Mouse (Mus musculus) retina, postnatal 7 days (tissue): Measurements from ENCODE around the gene Gm28051.

ENCODE experiments used
- DNase-seq: peaks from one replicate; pipeline ENCODE4 v3.0.0-alpha.2; 2012; ENCODE audit warnings: low read depth, low spot score

The Gm28051 gene

DNA sequence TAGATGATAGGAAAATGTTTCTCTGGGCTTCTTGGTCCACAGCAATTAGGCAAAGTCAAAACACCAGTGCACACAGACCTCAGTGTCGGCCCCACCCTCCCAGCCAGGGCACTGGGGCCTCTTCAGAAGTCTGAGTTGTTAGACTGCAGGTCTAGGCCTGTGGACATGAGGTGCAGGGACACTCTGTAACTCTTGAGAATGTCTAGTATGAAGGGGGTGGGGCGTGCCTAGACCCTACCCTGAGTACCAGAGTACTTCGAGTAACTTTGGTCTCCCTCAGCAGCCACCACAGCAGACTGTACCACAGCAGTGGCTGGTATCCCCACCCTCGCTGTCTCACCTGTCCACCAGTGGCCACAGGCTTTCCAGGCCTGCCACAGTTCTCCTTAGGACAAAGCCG lies 71.2 kb downstream of the Gm28051 start:
- DNase-seq, result no peak

DNA sequence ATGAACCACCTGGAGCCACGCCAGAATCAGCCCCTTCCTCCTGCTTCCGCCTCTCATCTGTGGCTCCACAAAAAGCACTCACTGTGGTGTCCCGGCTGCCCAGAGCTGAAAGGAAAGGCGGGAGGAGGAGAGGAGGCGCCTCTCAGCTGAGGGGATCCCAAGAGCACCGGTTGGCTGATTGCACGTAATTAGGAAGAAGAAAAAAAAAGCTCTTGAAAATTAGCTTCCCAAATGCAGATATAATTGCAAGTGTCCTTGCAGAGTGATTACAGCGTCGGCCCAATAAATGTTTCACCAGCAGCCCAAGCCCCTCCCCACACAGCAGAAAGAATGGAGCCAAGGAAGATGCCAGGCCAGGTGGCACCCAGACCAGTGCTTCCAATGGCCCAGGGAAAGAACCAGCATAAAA lies 72.0 kb downstream of the Gm28051 start:
- no peak for DNase-seq

DNA sequence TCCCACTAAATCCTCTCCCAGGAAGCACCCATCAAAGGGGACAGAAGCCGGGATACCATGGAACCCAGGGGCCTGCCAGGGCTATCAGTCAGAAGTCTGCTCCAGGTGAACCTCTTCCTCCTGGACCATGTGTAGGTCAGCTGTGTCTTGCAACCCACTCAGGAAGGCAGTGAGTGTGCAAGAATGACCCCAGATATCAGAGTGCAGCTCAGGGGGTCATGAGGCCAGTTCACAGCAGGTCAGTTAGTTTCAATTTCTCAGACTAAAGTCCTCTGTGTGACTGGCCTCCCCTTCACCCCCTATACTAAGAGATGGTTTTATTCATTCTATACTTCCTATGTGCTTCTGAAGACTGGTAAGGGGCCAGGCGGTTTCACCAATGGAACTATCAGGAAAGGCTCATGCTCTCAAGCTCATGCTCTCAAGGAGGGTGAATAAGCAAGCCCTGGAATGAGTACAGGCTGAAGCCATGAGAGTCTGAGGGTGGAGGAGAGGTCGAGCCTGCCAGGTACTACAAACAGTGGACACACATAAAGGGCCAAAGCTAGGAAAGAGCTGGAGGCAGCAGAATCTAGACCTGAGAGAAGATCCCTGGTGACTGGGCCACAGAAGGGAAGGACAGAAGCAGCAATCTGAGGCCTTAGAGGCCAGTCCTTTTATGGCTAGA lies 72.7 kb downstream of the Gm28051 start:
- DNase-seq, result no peak

DNA sequence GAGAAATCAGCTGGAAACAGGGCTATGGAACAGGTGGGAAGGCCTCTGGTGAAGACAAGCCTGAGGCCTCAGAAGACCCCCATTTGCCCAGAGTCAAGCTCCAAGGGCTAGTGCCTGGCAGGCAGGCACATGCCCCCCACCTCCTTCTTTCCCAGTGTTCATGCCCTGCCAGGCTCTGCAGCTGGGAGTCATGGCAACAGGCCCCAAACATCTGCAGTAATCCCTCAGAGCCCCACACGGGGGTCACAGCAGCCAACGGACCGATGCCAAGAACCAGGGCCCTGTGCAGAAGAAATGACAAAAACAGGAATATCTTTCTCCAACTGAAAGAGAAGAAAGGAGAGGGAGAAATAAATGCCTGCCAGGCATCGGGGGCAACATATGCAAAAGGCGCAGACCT lies 73.6 kb downstream of the Gm28051 start:
- DNase-seq, result no peak

DNA sequence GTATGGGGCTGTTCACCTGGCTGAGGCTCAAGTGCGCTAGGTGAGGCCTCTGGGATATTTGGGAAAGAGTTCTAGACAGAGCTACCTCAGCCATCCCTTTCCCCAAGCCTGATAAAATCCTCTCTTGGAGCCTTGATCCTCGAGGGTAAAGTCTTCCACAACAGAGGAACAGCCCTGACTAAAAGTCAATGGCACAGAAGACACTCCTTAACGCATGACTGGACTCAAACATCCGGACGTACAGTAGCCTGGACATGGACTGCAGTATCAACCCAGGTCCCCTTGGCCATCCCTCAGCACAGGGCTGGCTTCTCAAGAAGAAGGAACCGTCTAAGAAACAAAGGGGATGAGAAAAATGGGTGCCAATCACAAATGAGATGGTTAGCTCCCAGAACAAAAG lies 74.1 kb downstream of the Gm28051 start:
- DNase-seq, result no peak

DNA sequence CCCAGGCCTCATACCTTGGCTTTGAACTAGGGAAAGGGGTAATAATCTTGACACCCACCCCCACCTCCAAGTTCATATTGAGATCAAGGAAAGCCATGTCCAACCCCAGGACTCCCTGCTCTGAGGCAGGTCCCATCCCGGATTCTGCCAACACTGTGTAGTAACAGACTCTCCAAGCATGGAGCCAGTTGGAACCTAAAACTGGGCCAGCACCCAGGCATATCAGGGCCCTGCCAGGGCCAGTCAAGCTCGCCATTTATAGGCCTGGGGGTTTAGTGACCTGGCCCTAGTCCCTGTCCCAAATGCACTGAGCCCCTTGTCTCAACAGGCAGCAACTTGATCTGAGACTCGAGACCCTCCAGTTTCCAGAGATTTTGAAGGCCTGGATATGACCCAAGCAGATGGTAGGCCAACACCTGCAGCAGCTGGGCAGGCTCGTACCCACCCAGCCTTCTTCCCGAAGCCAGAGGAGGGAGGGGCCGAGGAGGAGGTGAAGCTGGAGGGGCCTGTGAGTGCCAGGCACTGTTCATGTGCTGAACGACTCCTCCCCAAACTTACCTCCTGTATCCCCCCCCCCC lies 74.8 kb downstream of the Gm28051 start:
- DNase-seq, result no peak

DNA sequence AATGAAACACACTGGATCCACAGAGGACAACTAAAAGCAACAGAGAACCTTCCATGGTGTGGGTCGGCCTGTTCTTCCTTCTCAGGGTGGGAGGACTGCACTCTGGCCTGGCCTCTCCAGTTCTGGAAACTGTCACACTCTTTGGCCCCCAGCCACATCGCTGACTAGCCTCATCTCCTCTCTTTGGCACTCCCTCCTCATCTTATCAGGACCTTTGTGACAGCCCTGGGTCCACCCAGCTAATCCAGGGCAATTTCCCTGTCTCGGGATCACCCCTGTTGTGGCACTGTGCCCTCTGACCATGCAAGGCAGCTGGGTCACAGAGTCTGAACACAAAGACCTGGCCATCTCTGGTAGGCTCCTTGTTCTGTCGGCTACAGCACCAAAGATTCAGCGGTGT lies 75.5 kb downstream of the Gm28051 start:
- DNase-seq, result no peak

DNA sequence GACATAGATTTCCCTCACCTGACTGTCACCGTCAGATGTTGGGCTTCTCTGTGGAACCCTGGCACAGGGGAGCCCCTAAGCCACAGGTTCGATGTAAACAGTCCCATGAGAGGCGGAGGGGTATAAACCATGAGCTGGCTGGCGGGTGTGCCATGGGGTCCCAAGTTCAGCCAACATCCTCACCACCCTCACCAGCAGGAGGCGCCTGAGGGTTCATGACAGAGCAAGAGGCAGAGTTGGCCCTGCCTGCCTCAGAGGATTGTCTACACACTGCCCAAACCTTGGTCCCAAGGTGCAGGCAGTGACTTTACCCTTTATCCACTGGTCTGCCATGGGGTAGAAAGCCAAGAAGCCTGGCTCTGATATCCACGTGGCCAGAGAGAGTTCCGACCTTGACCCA lies 76.0 kb downstream of the Gm28051 start:
- DNase-seq, result no peak

DNA sequence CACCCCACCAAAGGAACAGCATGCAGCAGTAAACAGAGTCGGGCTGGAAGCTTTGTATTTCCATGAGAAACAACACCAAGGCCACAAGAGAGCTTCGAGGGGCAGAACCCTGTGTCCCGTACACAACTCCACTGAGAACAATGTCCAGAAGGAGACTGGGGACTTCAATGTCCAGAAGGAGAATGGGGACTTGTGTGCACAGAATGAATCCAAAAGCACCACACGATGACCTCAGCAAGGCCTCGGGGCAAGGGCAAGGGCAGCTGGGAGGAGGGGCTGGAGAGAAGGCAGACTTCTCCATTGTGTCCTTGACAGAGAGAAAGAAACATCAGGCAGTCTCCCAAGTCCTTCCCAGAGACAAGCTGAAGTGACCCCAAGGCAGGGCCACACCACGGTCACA lies 78.7 kb downstream of the Gm28051 start:
- DNase-seq, result no peak

DNA sequence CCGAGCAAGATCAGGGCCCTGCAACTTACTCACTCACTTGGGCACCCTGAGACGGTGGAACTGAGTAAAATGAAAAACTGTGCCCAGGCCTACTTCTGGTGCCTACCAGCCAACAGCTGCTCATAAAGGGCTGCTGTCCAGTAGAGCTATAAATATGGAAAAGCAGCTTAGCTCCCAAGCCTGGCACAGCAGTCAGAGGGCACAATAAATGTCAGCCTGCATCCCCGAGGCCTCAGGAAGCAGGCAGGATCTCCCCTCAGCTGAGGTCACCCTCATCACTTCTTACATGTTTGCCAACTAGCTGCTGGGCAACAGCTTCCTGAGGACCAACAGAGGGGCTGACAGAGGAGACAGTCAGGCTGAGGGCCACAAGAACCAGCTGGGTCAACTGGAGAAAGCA lies 80.5 kb downstream of the Gm28051 start:
- no peak for DNase-seq

DNA sequence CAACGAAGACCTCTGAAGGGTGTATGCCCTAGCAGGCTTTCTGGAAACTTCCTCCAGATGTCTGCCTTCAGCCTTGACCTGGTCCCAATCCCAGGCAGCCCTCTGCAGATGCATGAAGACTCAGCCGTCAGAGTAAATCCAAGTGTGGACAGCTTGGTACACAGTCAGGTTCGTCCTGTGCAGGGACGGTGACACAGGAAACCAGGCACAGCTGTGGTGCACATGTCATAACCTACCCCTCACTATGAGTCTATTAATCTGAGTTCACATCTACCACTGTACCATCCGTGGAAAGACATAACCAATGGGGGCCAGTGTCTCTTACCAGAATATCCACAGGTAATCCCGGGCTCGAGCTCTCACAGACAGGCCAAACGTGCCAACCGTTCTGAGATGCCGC lies 83.0 kb downstream of the Gm28051 start:
- DNase-seq, result no peak

DNA sequence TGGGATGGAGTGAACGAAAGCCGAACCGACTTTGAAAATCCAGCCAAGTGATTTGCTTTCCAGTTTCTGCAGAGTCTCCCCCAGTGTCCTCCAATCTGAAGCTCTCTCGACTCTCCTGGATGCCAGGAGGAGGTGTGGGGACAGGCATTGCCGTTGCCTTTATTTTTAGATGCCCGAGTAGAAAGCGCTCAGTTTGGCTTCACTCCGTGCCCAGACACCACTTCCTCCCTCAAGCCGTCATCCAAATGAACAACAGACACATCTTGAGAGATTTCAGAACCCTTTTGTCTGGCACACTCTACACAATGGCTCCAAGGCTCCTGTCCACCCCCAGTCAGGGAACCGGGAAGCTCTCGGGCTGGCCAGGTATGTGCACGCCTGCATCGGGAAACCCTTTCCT lies 83.4 kb downstream of the Gm28051 start:
- no peak for DNase-seq

DNA sequence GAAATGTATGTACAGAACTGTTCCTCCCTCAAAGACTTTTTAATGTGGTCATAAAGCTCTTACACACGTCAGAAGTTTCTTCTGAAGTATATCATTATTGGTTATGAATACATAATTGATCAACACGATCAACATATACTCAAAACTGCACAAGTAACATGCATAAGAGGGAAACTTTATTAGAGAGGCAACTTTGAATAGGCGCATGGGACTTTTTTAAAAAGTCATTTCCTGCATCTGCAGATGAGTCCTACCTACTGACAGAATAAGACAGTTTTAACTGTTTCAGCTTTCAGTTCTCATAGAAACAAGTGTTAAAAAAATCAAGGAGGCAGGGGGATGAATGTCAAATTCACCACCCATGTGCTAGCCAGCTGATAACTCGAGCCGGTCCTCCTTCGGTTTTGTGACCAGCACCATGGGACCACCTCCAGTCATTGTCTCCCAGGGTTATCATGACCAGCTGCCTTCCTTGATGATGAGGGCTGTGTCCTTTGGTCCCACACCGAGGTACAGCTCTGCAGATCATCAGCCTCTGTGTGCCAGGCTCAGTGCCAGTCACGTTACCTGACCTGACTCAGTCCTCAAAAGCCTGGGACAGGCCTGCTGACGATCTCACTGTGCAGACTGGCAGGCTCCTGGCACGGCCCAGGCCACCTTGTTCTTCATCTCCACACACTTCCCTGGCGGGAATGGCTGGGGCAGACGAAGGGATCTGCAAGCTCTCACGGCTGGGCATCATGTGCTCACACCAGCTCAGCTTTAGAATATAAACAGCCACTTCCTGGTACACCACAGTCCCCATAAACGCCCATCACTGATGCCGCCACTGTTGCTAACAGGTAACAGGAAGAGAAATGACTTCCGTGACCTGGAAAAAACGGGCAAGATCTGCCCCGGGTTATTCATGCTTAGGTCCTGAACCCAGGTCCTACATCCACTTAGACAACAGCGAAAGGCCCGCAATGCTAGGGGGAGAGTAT lies 84.4 kb downstream of the Gm28051 start:
- DNase-seq, result no peak

DNA sequence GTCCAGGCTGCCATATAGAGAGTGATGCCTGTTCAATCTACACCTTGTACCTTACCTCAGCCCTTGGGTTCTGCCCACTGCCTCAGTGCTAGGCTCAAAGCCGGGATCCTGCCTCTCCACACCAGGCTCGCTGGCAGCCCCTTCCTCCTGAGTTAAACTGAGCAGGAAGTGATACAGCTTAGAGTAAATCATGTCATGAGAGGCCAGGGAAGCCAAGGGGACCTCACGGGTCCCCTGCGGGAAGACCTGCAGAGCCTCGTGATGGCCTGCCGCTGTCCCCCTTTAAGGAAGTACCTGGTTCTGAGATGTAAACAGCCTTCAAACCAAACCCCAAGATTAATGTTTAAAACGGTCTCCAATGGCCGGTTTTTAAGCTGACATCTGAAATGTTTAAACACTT lies 85.4 kb downstream of the Gm28051 start:
- DNase-seq, result no peak

DNA sequence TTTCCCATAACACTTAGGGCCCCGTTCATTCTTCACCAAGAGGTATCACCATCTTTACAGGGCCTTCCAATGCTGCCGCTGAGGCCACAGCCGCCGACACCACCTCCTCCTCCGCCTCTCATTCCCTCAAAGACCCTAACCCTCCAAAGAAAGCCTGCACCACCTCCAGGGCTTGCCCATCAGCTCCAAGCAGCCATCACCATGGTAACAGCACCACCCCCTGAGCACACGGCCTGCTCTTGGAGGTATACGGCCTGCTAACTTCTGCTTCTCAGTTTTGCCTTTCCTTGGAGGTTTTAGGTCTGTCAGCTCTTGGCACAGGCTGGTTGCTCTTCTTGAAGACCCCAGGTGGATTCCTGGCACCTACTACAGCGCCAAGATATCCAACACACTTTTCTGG lies 86.7 kb downstream of the Gm28051 start:
- DNase-seq, result no peak
